Mouse (Mus musculus) liver, embryonic 16.5 days (tissue): ENCODE data around the gene Agap1. TPM values are rescaled to one million over a fixed set of nuclear protein-coding genes. Genes with fewer than 3 reads are reported as not detected.

ENCODE experiments used
- ATAC-seq: fragments of 200-750 bp; cut with Nextera tagmentation; 2 replicates; pipeline ENCODE4 v1.8.0; 2017; ENCODE audit warnings: low read depth, mild to moderate bottlenecking, moderate number of reproducible peaks, moderate library complexity
- H3K27ac ChIP-seq: fragments of 300-500 bp; sonication (generic); 2 replicates; pipeline ENCODE4 v1.5.1; 2014; ENCODE audit warnings: mild to moderate bottlenecking, low read length
- H3K27me3 ChIP-seq: fragments of 300-500 bp; sonication (generic); 2 replicates; pipeline ENCODE4 v1.6.1; 2014; ENCODE audit warnings: low read depth, low read length, mixed read lengths; ENCODE audit not compliant: control insufficient read depth, insufficient read depth
- H3K36me3 ChIP-seq: fragments of 300-500 bp; sonication (generic); 2 replicates; pipeline ENCODE4 v1.6.1; 2014; ENCODE audit warnings: mild to moderate bottlenecking; ENCODE audit not compliant: control insufficient read depth, insufficient read depth
- H3K4me1 ChIP-seq: fragments of 300-500 bp; sonication (generic); 2 replicates; pipeline ENCODE4 v1.6.1; 2014; ENCODE audit warnings: low read depth, low read length, mixed read lengths; ENCODE audit not compliant: control insufficient read depth
- H3K4me2 ChIP-seq: fragments of 300-500 bp; sonication (generic); 2 replicates; pipeline ENCODE4 v1.6.1; 2014; ENCODE audit warnings: low read depth, low read length, mixed read lengths
- H3K4me3 ChIP-seq: fragments of 300-500 bp; sonication (generic); 2 replicates; pipeline ENCODE4 v1.5.1; 2014; ENCODE audit warnings: low read depth, mild to moderate bottlenecking, low read length
- H3K9ac ChIP-seq: fragments of 300-500 bp; sonication (generic); 2 replicates; pipeline ENCODE4 v1.6.1; 2014; ENCODE audit warnings: low read depth, low read length
- H3K9me3 ChIP-seq: fragments of 300-500 bp; sonication (generic); replicated peaks from 2 replicates; pipeline ENCODE4 v1.6.1; 2016; ENCODE audit warnings: low read length; ENCODE audit not compliant: control insufficient read depth
- WGBS: fragments of 180-500 bp; shearing (Covaris S2); extraction: QIAGEN DNeasy Blood & Tissue Kit; methylation state at CpG from one replicate; pipeline ENCODE4 v1.1.7; 2014; ENCODE audit not compliant: insufficient replicate concordance; 5-methylcytosine and 5-hydroxymethylcytosine counted together
- polyA plus RNA-seq: library from polyadenylated mRNA; unstranded; fragments of >200 nt; fragmentation: Nextera tagmentation; extraction: Ambion mirVana; gene quantifications from 2 replicates; pipeline ENCODE4 v1.2.1, GENCODE M21; 2015

The Agap1 gene
- polyA plus RNA-seq, 1 experiment from 2014 or later, result 1.1 TPM

DNA sequence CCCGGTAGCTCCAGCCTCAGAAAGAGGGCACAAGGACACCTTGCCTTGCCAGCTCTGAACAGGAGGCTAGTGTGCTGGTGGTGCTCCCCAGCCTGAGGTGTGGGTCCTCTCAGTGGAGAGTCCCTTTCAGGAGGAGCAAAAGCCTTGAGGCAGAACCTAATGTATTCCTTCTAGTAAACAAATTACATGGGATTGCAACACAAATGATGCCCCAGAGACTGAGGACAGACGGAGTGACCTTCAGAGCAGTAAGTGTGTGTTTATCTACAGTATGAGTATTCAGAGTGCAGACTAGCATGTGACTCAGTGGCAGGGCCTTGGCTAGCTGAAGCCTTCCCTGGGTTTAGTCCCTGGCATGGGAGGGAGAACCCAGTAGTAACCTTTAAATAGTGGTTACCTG is 165.4 kb downstream of the Agap1 start:
- H3K4me2 ChIP-seq, result no peak overlapping the region
- no peaks in the 10 kb centered on the region for H3K9me3 ChIP-seq
- H3K36me3 ChIP-seq, result no peaks in the 10 kb centered on the region
- H3K4me1 ChIP-seq, result no peaks in the 10 kb centered on the region
- ATAC-seq, result no peak
- H3K27me3 ChIP-seq, result no peaks in the 10 kb centered on the region
- 72% methylated on average over 2 of the region's 2 CpGs for WGBS
- H3K4me3 ChIP-seq, result no peak overlapping the region
- no peak overlapping the region for H3K9ac ChIP-seq
- H3K27ac ChIP-seq, result no peak overlapping the region

DNA sequence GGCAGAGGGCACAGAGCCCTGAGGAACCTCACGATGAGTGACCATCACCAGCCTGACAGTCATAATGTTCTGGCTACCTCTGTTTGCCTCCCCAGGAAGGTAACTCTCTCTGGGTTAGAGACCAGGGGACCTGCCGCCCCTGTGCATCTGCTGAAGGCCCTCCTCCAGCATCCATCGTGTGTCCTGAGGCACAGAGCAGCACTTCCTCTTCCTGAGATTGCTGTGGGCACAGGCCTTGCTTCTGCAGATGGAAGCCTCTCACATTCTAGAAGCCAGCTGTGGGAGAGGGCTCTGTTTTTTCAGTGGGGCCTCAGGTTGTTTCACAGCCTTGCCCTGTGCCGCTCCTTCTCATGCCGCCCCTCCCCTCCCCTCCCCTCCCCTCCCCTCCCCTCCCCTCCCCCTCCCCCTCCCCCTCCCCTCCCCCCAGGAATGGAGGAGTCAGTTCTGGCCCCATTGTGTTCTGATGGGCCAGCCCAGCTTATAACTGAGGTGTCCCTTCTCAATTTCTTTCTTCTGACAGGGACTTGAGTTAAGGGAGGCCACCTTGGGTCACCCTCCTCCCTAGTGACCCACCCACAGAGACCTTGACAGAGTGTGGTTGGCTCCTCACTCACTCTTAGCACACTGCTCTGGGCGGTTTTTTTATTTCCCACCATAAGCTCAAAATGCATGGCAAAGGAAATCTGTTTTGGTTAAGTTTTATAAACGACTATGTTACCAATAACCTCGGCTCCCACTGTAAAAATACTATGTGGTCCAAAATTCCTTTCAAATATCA is 166.6 kb downstream of the Agap1 start:
- 42% methylated on average over 7 of the region's 8 CpGs for WGBS
- no peak for ATAC-seq
- H3K9me3 ChIP-seq, result no peaks in the 10 kb centered on the region

DNA sequence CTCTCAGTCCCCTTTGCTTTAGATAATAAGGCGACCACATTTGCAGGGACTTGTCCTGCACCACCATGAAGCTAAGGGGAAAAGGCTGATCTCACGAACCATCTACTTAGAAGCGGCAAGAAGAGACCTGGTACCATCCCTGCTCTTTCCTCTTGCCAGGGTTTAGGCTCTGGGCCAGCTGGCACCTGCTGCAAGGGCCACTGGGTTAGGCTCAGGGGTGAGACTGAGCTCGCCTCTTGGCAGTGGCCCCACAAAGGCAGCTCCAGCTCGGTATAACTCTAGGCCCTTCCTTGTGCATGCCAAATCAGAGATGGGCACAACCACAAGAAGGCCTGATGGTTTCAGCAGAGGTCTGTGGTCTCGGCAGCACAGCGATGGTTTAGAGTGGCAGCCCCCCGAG is 167.3 kb downstream of the Agap1 start:
- ATAC-seq, result no peak
- H3K4me1 ChIP-seq, result no peaks in the 10 kb centered on the region
- no peak overlapping the region for H3K4me2 ChIP-seq
- H3K36me3 ChIP-seq, result no peaks in the 10 kb centered on the region
- H3K4me3 ChIP-seq, result no peak overlapping the region
- H3K27ac ChIP-seq, result no peak overlapping the region
- no peak overlapping the region for H3K9ac ChIP-seq
- 64% methylated on average over 8 of the region's 8 CpGs for WGBS
- no peaks in the 10 kb centered on the region for H3K27me3 ChIP-seq
- H3K9me3 ChIP-seq, result no peaks in the 10 kb centered on the region

More for the DNA sequence above, 166.6 kb downstream of the Agap1 start:
- no peaks in the 10 kb centered on the region for H3K36me3 ChIP-seq
- H3K4me3 ChIP-seq, result no peak overlapping the region
- H3K27me3 ChIP-seq, result no peaks in the 10 kb centered on the region
- H3K4me2 ChIP-seq, result no peak overlapping the region
- H3K4me1 ChIP-seq, result no peaks in the 10 kb centered on the region
- H3K9ac ChIP-seq, result no peak overlapping the region
- no peak overlapping the region for H3K27ac ChIP-seq

DNA sequence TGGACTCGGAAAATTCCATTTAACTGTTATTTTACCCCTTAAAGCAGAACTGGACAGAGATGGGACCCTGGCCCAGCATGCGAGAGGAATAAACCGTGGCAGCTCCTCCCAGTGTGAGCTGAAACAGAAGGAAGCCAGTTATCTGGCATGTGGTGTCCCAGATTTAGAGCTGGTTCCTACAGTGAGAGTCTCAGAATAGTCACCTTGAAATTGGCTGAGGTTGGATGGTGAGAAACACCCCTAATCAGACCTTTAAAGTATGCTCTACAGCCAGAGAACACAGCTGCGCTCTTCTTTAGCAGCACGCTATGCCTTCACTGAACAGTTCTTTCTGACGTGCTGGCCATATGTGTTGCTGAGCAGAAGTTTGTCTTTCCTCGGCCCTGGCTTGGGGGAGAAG is 168.2 kb downstream of the Agap1 start:
- H3K9ac ChIP-seq, result no peak overlapping the region
- H3K4me1 ChIP-seq, result no peaks in the 10 kb centered on the region
- H3K36me3 ChIP-seq, result no peaks in the 10 kb centered on the region
- no peak overlapping the region for H3K27ac ChIP-seq
- no peak for ATAC-seq
- no peak overlapping the region for H3K4me2 ChIP-seq
- no peaks in the 10 kb centered on the region for H3K9me3 ChIP-seq
- H3K4me3 ChIP-seq, result no peak overlapping the region
- H3K27me3 ChIP-seq, result no peaks in the 10 kb centered on the region
- WGBS, result 66% methylated on average over 7 of the region's 7 CpGs

- Histone ChIP-seq H3K36me3 (no peaks in the 10 kb centered on the region), H3K27me3 (no peaks in the 10 kb centered on the region), H3K27ac (no peak overlapping the region), H3K4me3 (no peak overlapping the region), H3K4me2 (no peak overlapping the region), H3K9ac (no peak overlapping the region), H3K9me3 (no peaks in the 10 kb centered on the region), H3K4me1 (no peaks in the 10 kb centered on the region)
- no peak for ATAC-seq
- whole genome bisulfite sequencing, result 63% methylated on average over 4 of the region's 4 CpGs
These were observed 170.7 kb downstream of the Agap1 start for GRCm38 (mm10) chr1:89625312-89625711.

- H3K4me2 ChIP-seq, result no peak overlapping the region
- 76% methylated on average over 7 of the region's 7 CpGs for WGBS
- H3K9ac ChIP-seq, result no peak overlapping the region
- H3K27ac ChIP-seq, result no peak overlapping the region
- H3K36me3 ChIP-seq, result no peaks in the 10 kb centered on the region
- H3K27me3 ChIP-seq, result no peaks in the 10 kb centered on the region
- no peak overlapping the region for H3K4me3 ChIP-seq
- no peak for ATAC-seq
- H3K9me3 ChIP-seq, result no peaks in the 10 kb centered on the region
- H3K4me1 ChIP-seq, result no peaks in the 10 kb centered on the region
These were observed 171.4 kb downstream of the Agap1 start for GRCm38 (mm10) chr1:89625967-89626366.

DNA sequence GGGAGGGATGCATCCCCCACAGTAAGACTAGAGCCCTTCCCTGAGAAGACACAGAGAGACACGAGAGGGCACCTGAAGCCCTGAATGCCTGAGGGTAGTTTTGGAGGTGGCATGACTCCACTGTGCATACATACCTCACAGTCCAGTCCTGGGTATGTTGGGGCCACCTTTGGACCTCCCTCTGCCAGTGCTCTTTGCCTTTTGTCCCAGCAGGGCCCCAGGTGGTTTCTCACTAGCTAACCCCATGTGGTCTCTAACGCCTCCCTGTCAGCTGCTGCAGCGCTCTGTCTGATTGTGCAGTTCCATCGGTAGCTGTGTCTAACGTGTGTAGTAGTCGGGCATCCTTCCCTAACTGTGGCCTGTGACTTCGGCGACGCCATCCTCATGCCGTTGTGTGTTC is 172.3 kb downstream of the Agap1 start:
- H3K9ac ChIP-seq, result no peak overlapping the region
- H3K27me3 ChIP-seq, result no peaks in the 10 kb centered on the region
- no peaks in the 10 kb centered on the region for H3K36me3 ChIP-seq
- 65% methylated on average over 10 of the region's 10 CpGs for WGBS
- H3K27ac ChIP-seq, result no peak overlapping the region
- no peak for ATAC-seq
- no peak overlapping the region for H3K4me2 ChIP-seq
- no peaks in the 10 kb centered on the region for H3K4me1 ChIP-seq
- H3K9me3 ChIP-seq, result no peaks in the 10 kb centered on the region
- no peak overlapping the region for H3K4me3 ChIP-seq

DNA sequence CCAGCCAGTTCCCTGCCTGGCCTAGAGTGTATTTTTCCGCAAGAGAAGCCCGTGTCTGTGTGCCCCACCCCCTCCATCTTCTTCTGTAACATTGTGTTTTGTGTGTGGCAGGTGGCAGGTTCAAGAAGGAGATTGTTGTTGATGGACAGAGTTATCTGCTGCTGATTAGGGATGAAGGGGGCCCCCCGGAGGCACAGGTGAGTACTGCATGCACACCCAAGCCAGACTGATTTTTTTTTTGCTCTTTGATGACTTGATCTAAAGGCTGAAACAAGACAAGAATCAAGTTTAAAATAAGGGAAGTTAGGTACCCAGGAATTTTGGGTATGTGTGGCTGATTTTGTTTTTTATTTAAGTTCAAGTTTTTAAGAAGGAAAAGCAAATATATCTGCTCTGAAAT is 173.0 kb downstream of the Agap1 start:
- no peak for ATAC-seq
- Histone ChIP-seq H3K27ac (no peak overlapping the region), H3K27me3 (no peaks in the 10 kb centered on the region), H3K9ac (no peak overlapping the region), H3K9me3 (no peaks in the 10 kb centered on the region), H3K4me3 (no peak overlapping the region), H3K4me2 (no peak overlapping the region), H3K36me3 (no peaks in the 10 kb centered on the region), H3K4me1 (no peaks in the 10 kb centered on the region)
- WGBS, result 46% methylated on average over 3 of the region's 3 CpGs

GRCm38 (mm10) chr1:89630836-89631235 is 176.2 kb downstream of the Agap1 start:
- Histone ChIP-seq H3K4me2 (no peak overlapping the region), H3K4me1 (no peaks in the 10 kb centered on the region), H3K36me3 (no peaks in the 10 kb centered on the region), H3K9ac (no peak overlapping the region), H3K27me3 (no peaks in the 10 kb centered on the region), H3K9me3 (no peaks in the 10 kb centered on the region), H3K4me3 (no peak overlapping the region), H3K27ac (no peak overlapping the region)
- 43% methylated on average over 4 of the region's 4 CpGs for WGBS
- ATAC-seq, result no peak
